ENCODE assay signal across 27 mouse cellular contexts in the genomic region with DNA sequence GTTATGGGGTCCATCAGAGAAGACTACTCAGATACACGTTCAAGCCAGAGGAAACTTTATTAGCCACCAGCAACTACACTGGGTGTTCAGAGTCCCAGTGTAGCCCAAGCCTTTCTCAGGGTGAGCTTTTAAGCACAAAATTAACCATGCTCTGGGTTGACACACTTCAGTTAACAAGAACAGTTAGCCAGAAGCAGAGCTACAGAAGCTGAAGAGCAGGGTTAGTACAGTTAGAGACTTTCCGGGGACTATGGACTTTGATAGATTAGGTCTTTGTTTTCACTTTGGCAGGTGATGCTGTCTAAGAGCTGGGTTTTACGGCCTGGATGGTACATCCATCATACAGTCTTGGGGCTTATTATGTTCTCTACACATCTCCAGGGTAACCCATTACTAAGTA. TPM values are rescaled to one million over a fixed set of nuclear protein-coding genes. Genes with fewer than 3 reads are reported as not detected.
DNase-seq lines count a peak whose midpoint lies in the region; ATAC-seq lines count a peak whose summit lies in the region.
"Had no signal": no experiment of that assay in that cellular context is flagged by ENCODE, and none has a peak within 500 bp of the region (broad histone marks: within the 10 kb centered on the region; RNA-seq: fewer than 3 reads in every experiment).

No protein-coding gene starts in this region.

- WGBS in kidney, embryonic 15.5 days, result 32% methylated on average over 3 of the region's 3 CpGs

- no peaks in the 10 kb centered on the region for H3K36me3 ChIP-seq in kidney, embryonic 15.5 days
- H3K36me3 ChIP-seq: forebrain, embryonic 10.5 days; heart, embryonic 10.5 days; heart, embryonic 13.5 days had no signal

- H3K9me3 ChIP-seq in kidney, embryonic 15.5 days (replicated peaks), result 0 out of 2 replicates have a peak, but pooled peaks cover 5% of the 10 kb centered on the region
- H3K9me3 ChIP-seq: forebrain, embryonic 13.5 days; heart, embryonic 10.5 days; heart, embryonic 13.5 days had no signal

- peak; percentile 11 for DNase-seq in kidney, adult 11 months
- DNase-seq in kidney, postnatal 4 days, result no peak
- DNase-seq in kidney, adult 9 months, result peak; percentile 58
- no peak for DNase-seq in kidney, postnatal 25 days
- peak; percentile 12 for DNase-seq in kidney, postnatal 14 days
- DNase-seq in Muller cell, postnatal 12 days (ENCODE audit: inconsistent ontology term), result no peak
- DNase-seq: adrenal gland, postnatal 10 days; adrenal gland, postnatal 36 days; B cell, adult 2 months; cerebellum, adult 18-20 months; cerebellum, adult 9-10 months; cerebellum, postnatal 14 days; gastrocnemius, postnatal 10 days; gastrocnemius, postnatal 36 days; heart, adult 2 months; heart, postnatal 14 days; heart, postnatal 4 days had no signal

- peaks cover 38% of the 10 kb centered on the region for H3K4me1 ChIP-seq in kidney, embryonic 15.5 days

- ATAC-seq in kidney, embryonic 15.5 days (replicated peaks; ENCODE audit: low FRiP score), result peak; percentile 55
- no peak for ATAC-seq in CD4-positive, CD25-positive, alpha-beta regulatory T cell, adult 4 months
- ATAC-seq: activated CD4-positive, CD25-positive, alpha-beta regulatory T cell, adult 4 months; forebrain, embryonic 13.5 days; forebrain, embryonic 16.5 days had no signal

- H3K27ac ChIP-seq in kidney, embryonic 15.5 days, result peak overlapping the region; percentile 46; the same call in 1 of the 2 replicates
- H3K27ac ChIP-seq: forebrain, embryonic 10.5 days; forebrain, embryonic 13.5 days; heart, adult 2 months; heart, embryonic 10.5 days; heart, embryonic 13.5 days; hindbrain, embryonic 14.5 days had no signal

- H3K4me3 ChIP-seq in kidney, embryonic 15.5 days (replicated peaks), result no peak overlapping the region
- H3K4me3 ChIP-seq: forebrain, embryonic 10.5 days; forebrain, embryonic 13.5 days; heart, adult 2 months; heart, embryonic 10.5 days; heart, embryonic 13.5 days had no signal

- no peak overlapping the region for H3K4me2 ChIP-seq in kidney, embryonic 15.5 days
- H3K4me2 ChIP-seq: forebrain, embryonic 13.5 days; heart, embryonic 13.5 days; hindbrain, embryonic 14.5 days had no signal

- no peak overlapping the region for H3K9ac ChIP-seq in kidney, embryonic 15.5 days
- H3K9ac ChIP-seq: forebrain, embryonic 13.5 days; heart, embryonic 13.5 days; hindbrain, embryonic 14.5 days had no signal

- no peaks in the 10 kb centered on the region for H3K27me3 ChIP-seq in kidney, embryonic 15.5 days
- H3K27me3 ChIP-seq: forebrain, embryonic 13.5 days; heart, embryonic 13.5 days had no signal

RNA-seq across cellular contexts. Expression of a gene that starts 14.8 kb away (rescaled TPM):
- 1.3 and 2.3 TPM in 2 replicates for polyA plus RNA-seq in kidney, embryonic 15.5 days (2015; fragmentation: Nextera tagmentation; extraction: Ambion mirVana)
- not detected for polyA plus RNA-seq in CD4-positive, CD25-positive, alpha-beta regulatory T cell, adult 4 months (2017; shearing (Covaris generic))
- polyA plus RNA-seq: activated CD4-positive, CD25-positive, alpha-beta regulatory T cell, adult 4 months; embryonic facial prominence, embryonic 11.5 days; forebrain, embryonic 10.5 days; forebrain, embryonic 13.5 days; forebrain, embryonic 16.5 days; heart, adult 2 months; heart, embryonic 10.5 days; heart, embryonic 13.5 days; hindbrain, embryonic 14.5 days had no signal

RNA-seq across cellular contexts. Expression of a gene that starts 40.4 kb away (rescaled TPM):
- polyA plus RNA-seq in kidney, embryonic 15.5 days (2015; fragmentation: Nextera tagmentation; extraction: Ambion mirVana), result 183 and 204 TPM in 2 replicates
- 100 to 1,000 TPM; 135 to 193 TPM for polyA plus RNA-seq in CD4-positive, CD25-positive, alpha-beta regulatory T cell, adult 4 months (2017; shearing (Covaris generic))

Comparison
In these comparisons a context has a peak if more than half of its experiments do, and no peak if none do; other contexts are left out.
1. DNase-seq: peak in kidney, adult 11 months (single experiment), kidney, adult 9 months (single experiment) and kidney, postnatal 14 days (single experiment); none in kidney, postnatal 4 days (0 of 2), kidney, postnatal 25 days (0 of 2) and Muller cell, postnatal 12 days (single experiment).